Mouse (Mus musculus) midbrain, embryonic 16.5 days (tissue): ENCODE measurements around the gene Phf21a. TPM values are rescaled to one million over a fixed set of nuclear protein-coding genes. Genes with fewer than 3 reads are reported as not detected.

Experiments
- ATAC-seq: fragments of 200-750 bp; cut with Nextera tagmentation; 2 replicates; pipeline ENCODE4 v1.8.0; 2017; ENCODE audit warnings: moderate TSS enrichment
- H3K27ac ChIP-seq: fragments of 300-500 bp; sonication (generic); 2 replicates; pipeline ENCODE4 v1.5.1; 2014; ENCODE audit warnings: mild to moderate bottlenecking, low read length, mixed read lengths
- H3K27me3 ChIP-seq: fragments of 300-500 bp; sonication (generic); 2 replicates; pipeline ENCODE4 v1.6.1; 2014; ENCODE audit warnings: low read depth, low read length, mixed read lengths; ENCODE audit not compliant: control insufficient read depth, insufficient read depth
- H3K36me3 ChIP-seq: fragments of 300-500 bp; sonication (generic); 2 replicates; pipeline ENCODE4 v1.6.1; 2014; ENCODE audit warnings: mild to moderate bottlenecking, low read length, moderate library complexity, mixed read lengths; ENCODE audit not compliant: control insufficient read depth, insufficient read depth
- H3K4me1 ChIP-seq: fragments of 300-500 bp; sonication (generic); 2 replicates; pipeline ENCODE4 v1.6.1; 2014; ENCODE audit warnings: mild to moderate bottlenecking, low read length, mixed read lengths; ENCODE audit not compliant: control insufficient read depth, insufficient read depth
- H3K4me2 ChIP-seq: fragments of 300-500 bp; sonication (generic); 2 replicates; pipeline ENCODE4 v1.6.1; 2014; ENCODE audit warnings: mild to moderate bottlenecking, low read length, mixed read lengths
- H3K4me3 ChIP-seq: fragments of 300-500 bp; sonication (generic); 2 replicates; pipeline ENCODE4 v1.5.1; 2014; ENCODE audit warnings: low read depth, mild to moderate bottlenecking, low read length, moderate library complexity, mixed read lengths
- H3K9ac ChIP-seq: fragments of 300-500 bp; sonication (generic); 2 replicates; pipeline ENCODE4 v1.6.1; 2014; ENCODE audit warnings: low read depth, low read length, mixed read lengths
- H3K9me3 ChIP-seq: fragments of 300-500 bp; sonication (generic); replicated peaks from 2 replicates; pipeline ENCODE4 v1.6.1; 2014; ENCODE audit warnings: mild to moderate bottlenecking, low read length, mixed read lengths; ENCODE audit not compliant: control insufficient read depth, poor library complexity, severe bottlenecking
- WGBS: fragments of 180-500 bp; shearing (Covaris S2); extraction: QIAGEN DNeasy Blood & Tissue Kit; methylation state at CpG from one replicate; pipeline ENCODE4 v1.1.7; 2014; 5-methylcytosine and 5-hydroxymethylcytosine counted together
- polyA plus RNA-seq: library from polyadenylated mRNA; unstranded; fragments of >200 nt; fragmentation: Nextera tagmentation; extraction: Ambion mirVana; gene quantifications from 2 replicates; pipeline ENCODE4 v1.2.1, GENCODE M21; 2015

The Phf21a gene
- polyA plus RNA-seq, result 33.6 and 36.0 TPM in 2 replicates

- Histone ChIP-seq H3K9me3 (no peaks in the 10 kb centered on the region), H3K27me3 (no peaks in the 10 kb centered on the region), H3K4me2 (no peak within 1 kb of the TSS), H3K36me3 (no peaks in the 10 kb centered on the region), H3K9ac (no peak within 1 kb of the TSS), H3K27ac (no peak within 1 kb of the TSS), H3K4me3 (no peak within 1 kb of the TSS), H3K4me1 (no peaks in the 10 kb centered on the region)
- no peak for ATAC-seq
- WGBS, result 83% methylated on average over 2 of the region's 2 CpGs
Measured at GRCm38 (mm10) chr2:92092817-92093216, at the start of gene Phf21a. Gene Phf21a, plus strand, starts transcription at chr2:92093117.

GRCm38 (mm10) chr2:92043285-92043684 lies 49.6 kb upstream of the Phf21a start:
- H3K36me3 ChIP-seq, result no peaks in the 10 kb centered on the region
- no peaks in the 10 kb centered on the region for H3K9me3 ChIP-seq
- no peak overlapping the region for H3K4me2 ChIP-seq
- H3K4me3 ChIP-seq, result no peak overlapping the region
- H3K27me3 ChIP-seq, result no peaks in the 10 kb centered on the region
- no peaks in the 10 kb centered on the region for H3K4me1 ChIP-seq
- peak overlapping the region; percentile 29; the same call in 1 of the 2 replicates for H3K27ac ChIP-seq
- 75% methylated on average over 12 of the region's 12 CpGs for WGBS
- H3K9ac ChIP-seq, result no peak overlapping the region
- 0 out of 2 replicates have a peak, but pooled peaks have one; percentile 25 for ATAC-seq

GRCm38 (mm10) chr2:92047601-92048000 lies 45.3 kb upstream of the Phf21a start:
- Histone ChIP-seq H3K36me3 (no peaks in the 10 kb centered on the region), H3K4me1 (no peaks in the 10 kb centered on the region), H3K9me3 (no peaks in the 10 kb centered on the region), H3K9ac (no peak overlapping the region), H3K27me3 (0 out of 2 replicates have a peak, but pooled peaks cover 2% of the 10 kb centered on the region), H3K27ac (no peak overlapping the region), H3K4me2 (no peak overlapping the region), H3K4me3 (no peak overlapping the region)
- WGBS, result 34% methylated on average over 4 of the region's 4 CpGs
- no peak for ATAC-seq

GRCm38 (mm10) chr2:92048034-92048690 lies 44.8 kb upstream of the Phf21a start:
- ATAC-seq, result no peak
- Histone ChIP-seq H3K36me3 (no peaks in the 10 kb centered on the region), H3K9ac (no peak overlapping the region), H3K9me3 (no peaks in the 10 kb centered on the region), H3K27ac (no peak overlapping the region), H3K4me2 (no peak overlapping the region), H3K4me1 (no peaks in the 10 kb centered on the region), H3K4me3 (no peak overlapping the region), H3K27me3 (0 out of 2 replicates have a peak, but pooled peaks cover 2% of the 10 kb centered on the region)
- WGBS, result 72% methylated on average over 9 of the region's 9 CpGs

GRCm38 (mm10) chr2:92052188-92052587 lies 40.7 kb upstream of the Phf21a start:
- Histone ChIP-seq H3K9ac (no peak overlapping the region), H3K4me3 (no peak overlapping the region), H3K4me1 (peaks cover 7% of the 10 kb centered on the region), H3K27ac (no peak overlapping the region), H3K27me3 (peaks cover 6% of the 10 kb centered on the region; the same call in 1 of the 2 replicates), H3K4me2 (no peak overlapping the region), H3K9me3 (no peaks in the 10 kb centered on the region), H3K36me3 (no peaks in the 10 kb centered on the region)
- no peak for ATAC-seq
- 81% methylated on average over 8 of the region's 8 CpGs for WGBS

- Histone ChIP-seq H3K27ac (no peak overlapping the region), H3K4me3 (no peak overlapping the region), H3K27me3 (peaks cover 6% of the 10 kb centered on the region; the same call in 1 of the 2 replicates), H3K9ac (no peak overlapping the region), H3K9me3 (no peaks in the 10 kb centered on the region), H3K4me2 (no peak overlapping the region), H3K4me1 (peaks cover 7% of the 10 kb centered on the region), H3K36me3 (no peaks in the 10 kb centered on the region)
- no peak for ATAC-seq
- 52% methylated on average over 2 of the region's 2 CpGs for WGBS
Measured at GRCm38 (mm10) chr2:92052754-92053153, 40.2 kb upstream of the Phf21a start.

- peak; percentile 46 for ATAC-seq
- Histone ChIP-seq H3K4me3 (peak overlapping the region; percentile 33), H3K9me3 (no peaks in the 10 kb centered on the region), H3K4me1 (peaks cover 11% of the 10 kb centered on the region), H3K27me3 (peaks cover 5% of the 10 kb centered on the region; the same call in 1 of the 2 replicates), H3K27ac (0 out of 2 replicates have a peak overlapping the region, but pooled peaks have one; percentile 9), H3K36me3 (no peaks in the 10 kb centered on the region), H3K9ac (peak overlapping the region; percentile 58), H3K4me2 (peak overlapping the region; percentile 59)
- WGBS, result 3% methylated on average over 38 of the region's 38 CpGs
Measured at GRCm38 (mm10) chr2:92055101-92055813, 37.7 kb upstream of the Phf21a start.

- Histone ChIP-seq H3K9ac (peak overlapping the region; percentile 58), H3K4me3 (peak overlapping the region; percentile 33), H3K36me3 (no peaks in the 10 kb centered on the region), H3K9me3 (no peaks in the 10 kb centered on the region), H3K4me1 (peaks cover 14% of the 10 kb centered on the region), H3K4me2 (peak overlapping the region; percentile 59), H3K27ac (0 out of 2 replicates have a peak overlapping the region, but pooled peaks have one; percentile 9), H3K27me3 (peaks cover 4% of the 10 kb centered on the region; the same call in 1 of the 2 replicates)
- under 1% methylated on average over 14 of the region's 14 CpGs for WGBS
- ATAC-seq, result 0 out of 2 replicates have a peak, but pooled peaks have one; percentile 22
Measured at GRCm38 (mm10) chr2:92055831-92056236, 37.1 kb upstream of the Phf21a start.

GRCm38 (mm10) chr2:92056760-92057159 lies 36.2 kb upstream of the Phf21a start:
- peaks cover 14% of the 10 kb centered on the region for H3K4me1 ChIP-seq
- WGBS, result 86% methylated on average over 13 of the region's 13 CpGs
- H3K27ac ChIP-seq, result no peak overlapping the region
- H3K9ac ChIP-seq, result no peak overlapping the region
- no peaks in the 10 kb centered on the region for H3K9me3 ChIP-seq
- no peak overlapping the region for H3K4me2 ChIP-seq
- H3K4me3 ChIP-seq, result no peak overlapping the region
- H3K27me3 ChIP-seq, result peaks cover 4% of the 10 kb centered on the region; the same call in 1 of the 2 replicates
- ATAC-seq, result no peak
- H3K36me3 ChIP-seq, result no peaks in the 10 kb centered on the region
